Mouse (Mus musculus) bone marrow macrophage, adult 2 months (primary cell): ENCODE measurements around the gene Mphosph8.

Experiments
- CTCF ChIP-seq: IDR thresholded peaks from 2 replicates; pipeline ENCODE4 v1.5.1; 2012; ENCODE audit warnings: low read depth, mild to moderate bottlenecking, low read length, moderate library complexity
- POLR2A ChIP-seq: IDR thresholded peaks from 2 replicates; pipeline ENCODE4 v1.6.1; 2012; ENCODE audit warnings: mild to moderate bottlenecking, low read depth, low read length, borderline replicate concordance

GRCm38 (mm10) chr14:56695495-56695894 is 27.4 kb downstream of the Mphosph8 start:
- no peak for TF ChIP-seq CTCF
- TF ChIP-seq POLR2A: no peak
